Mouse (Mus musculus) hindbrain, embryonic 16.5 days (tissue): ENCODE results near the gene Elk4. TPM values are rescaled to one million over a fixed set of nuclear protein-coding genes. Genes with fewer than 3 reads are reported as not detected.

ENCODE experiments used
- ATAC-seq: fragments of 200-750 bp; cut with Nextera tagmentation; 2 replicates; pipeline ENCODE4 v1.8.0; 2017; ENCODE audit warnings: moderate TSS enrichment, moderate library complexity
- H3K27ac ChIP-seq: fragments of 300-500 bp; sonication (generic); 2 replicates; pipeline ENCODE4 v1.5.1; 2014; ENCODE audit warnings: low read depth, mild to moderate bottlenecking, control low read depth, low read length, moderate library complexity
- H3K27me3 ChIP-seq: fragments of 300-500 bp; sonication (generic); replicated peaks from 2 replicates; pipeline ENCODE4 v1.6.1; 2014; ENCODE audit warnings: low read length; ENCODE audit not compliant: control insufficient read depth, insufficient read depth
- H3K36me3 ChIP-seq: fragments of 300-500 bp; sonication (generic); 2 replicates; pipeline ENCODE4 v1.6.1; 2014; ENCODE audit warnings: mild to moderate bottlenecking, low read length, moderate library complexity, mixed read lengths; ENCODE audit not compliant: control insufficient read depth, insufficient read depth
- H3K4me1 ChIP-seq: fragments of 300-500 bp; sonication (generic); 2 replicates; pipeline ENCODE4 v1.6.1; 2014; ENCODE audit warnings: low read depth, low read length; ENCODE audit not compliant: control insufficient read depth, insufficient read depth
- H3K4me2 ChIP-seq: fragments of 300-500 bp; sonication (generic); 2 replicates; pipeline ENCODE4 v1.6.1; 2014; ENCODE audit warnings: mild to moderate bottlenecking, low read length, control low read depth, moderate library complexity
- H3K4me3 ChIP-seq: fragments of 300-500 bp; sonication (generic); 2 replicates; pipeline ENCODE4 v1.5.1; 2014; ENCODE audit warnings: mild to moderate bottlenecking, low read length, control low read depth, moderate library complexity
- H3K9ac ChIP-seq: fragments of 300-500 bp; sonication (generic); 2 replicates; pipeline ENCODE4 v1.6.1; 2014; ENCODE audit warnings: low read depth, mild to moderate bottlenecking, control low read depth, low read length, moderate library complexity
- H3K9me3 ChIP-seq: fragments of 300-500 bp; sonication (generic); 2 replicates; pipeline ENCODE4 v1.6.1; 2014; ENCODE audit warnings: mild to moderate bottlenecking, low read length, moderate library complexity; ENCODE audit not compliant: control insufficient read depth
- WGBS: fragments of 180-500 bp; shearing (Covaris S2); extraction: QIAGEN DNeasy Blood & Tissue Kit; methylation state at CpG from one replicate; pipeline ENCODE4 v1.1.7; 2014; 5-methylcytosine and 5-hydroxymethylcytosine counted together
- polyA plus RNA-seq: library from polyadenylated mRNA; unstranded; fragments of >200 nt; fragmentation: Nextera tagmentation; extraction: Ambion mirVana; gene quantifications from 2 replicates; pipeline ENCODE4 v1.2.1, GENCODE M21; 2015

Elk4 gene
- polyA plus RNA-seq, 1 experiment from 2014 or later, result 10.2 TPM

GRCm38 (mm10) chr1:132008881-132009644 lies 1.7 kb downstream of the Elk4 start:
- H3K27me3 ChIP-seq, result no peaks in the 10 kb centered on the region
- no peaks in the 10 kb centered on the region for H3K9me3 ChIP-seq
- ATAC-seq, result no peak
- 59% methylated on average over 8 of the region's 8 CpGs for WGBS
- peak overlapping the region; percentile 74 for H3K4me2 ChIP-seq
- H3K36me3 ChIP-seq, result no peaks in the 10 kb centered on the region
- no peak overlapping the region for H3K27ac ChIP-seq
- no peak overlapping the region; the same call in 1 of the 2 replicates for H3K9ac ChIP-seq
- peaks cover 17% of the 10 kb centered on the region for H3K4me1 ChIP-seq
- H3K4me3 ChIP-seq, result peak overlapping the region; percentile 88

GRCm38 (mm10) chr1:132010632-132011501 lies 3.5 kb downstream of the Elk4 start:
- Histone ChIP-seq H3K4me1 (peaks cover 17% of the 10 kb centered on the region), H3K27me3 (no peaks in the 10 kb centered on the region), H3K36me3 (peaks cover 10% of the 10 kb centered on the region), H3K9ac (no peak overlapping the region), H3K4me2 (no peak overlapping the region), H3K9me3 (no peaks in the 10 kb centered on the region), H3K27ac (no peak overlapping the region), H3K4me3 (no peak overlapping the region)
- WGBS, result 89% methylated on average over 17 of the region's 17 CpGs
- no peak for ATAC-seq

- H3K4me2 ChIP-seq, result no peak overlapping the region
- ATAC-seq, result no peak
These were observed 4.4 kb downstream of the Elk4 start for GRCm38 (mm10) chr1:132011785-132012184.

GRCm38 (mm10) chr1:132012861-132013260 lies 5.5 kb downstream of the Elk4 start:
- Histone ChIP-seq H3K9ac (no peak overlapping the region), H3K4me1 (peaks cover 12% of the 10 kb centered on the region), H3K27ac (no peak overlapping the region), H3K4me3 (no peak overlapping the region), H3K4me2 (no peak overlapping the region), H3K27me3 (no peaks in the 10 kb centered on the region), H3K36me3 (peaks cover 12% of the 10 kb centered on the region), H3K9me3 (no peaks in the 10 kb centered on the region)
- no peak for ATAC-seq
- WGBS, result 84% methylated on average over 8 of the region's 8 CpGs

More at GRCm38 (mm10) chr1:132011785-132012184, 4.4 kb downstream of the Elk4 start:
- Histone ChIP-seq H3K36me3 (peaks cover 10% of the 10 kb centered on the region), H3K9me3 (no peaks in the 10 kb centered on the region), H3K27me3 (no peaks in the 10 kb centered on the region), H3K9ac (no peak overlapping the region), H3K4me3 (no peak overlapping the region), H3K27ac (no peak overlapping the region), H3K4me1 (peaks cover 14% of the 10 kb centered on the region)
- WGBS, result 84% methylated on average over 2 of the region's 2 CpGs

GRCm38 (mm10) chr1:132014800-132015199 lies 7.4 kb downstream of the Elk4 start:
- H3K4me1 ChIP-seq, result no peaks in the 10 kb centered on the region; the same call in 1 of the 2 replicates
- H3K27ac ChIP-seq, result no peak overlapping the region
- no peak overlapping the region for H3K9ac ChIP-seq
- no peaks in the 10 kb centered on the region for H3K27me3 ChIP-seq
- no peak for ATAC-seq
- H3K4me2 ChIP-seq, result no peak overlapping the region
- H3K9me3 ChIP-seq, result no peaks in the 10 kb centered on the region
- WGBS, result 96% methylated on average over 1 of the region's 1 CpGs
- peaks cover 24% of the 10 kb centered on the region for H3K36me3 ChIP-seq
- H3K4me3 ChIP-seq, result no peak overlapping the region

GRCm38 (mm10) chr1:132016691-132017090 lies 9.3 kb downstream of the Elk4 start:
- no peaks in the 10 kb centered on the region for H3K4me1 ChIP-seq
- H3K4me2 ChIP-seq, result no peak overlapping the region
- no peak overlapping the region for H3K4me3 ChIP-seq
- no peaks in the 10 kb centered on the region for H3K9me3 ChIP-seq
- no peak for ATAC-seq
- H3K36me3 ChIP-seq, result peaks cover 31% of the 10 kb centered on the region
- no peaks in the 10 kb centered on the region for H3K27me3 ChIP-seq
- no peak overlapping the region for H3K9ac ChIP-seq
- H3K27ac ChIP-seq, result no peak overlapping the region
- 84% methylated on average over 1 of the region's 1 CpGs for WGBS

- Histone ChIP-seq H3K9me3 (no peaks in the 10 kb centered on the region), H3K27me3 (no peaks in the 10 kb centered on the region), H3K27ac (no peak overlapping the region), H3K36me3 (peaks cover 35% of the 10 kb centered on the region), H3K4me3 (no peak overlapping the region), H3K4me1 (no peaks in the 10 kb centered on the region), H3K9ac (no peak overlapping the region), H3K4me2 (no peak overlapping the region)
- ATAC-seq, result no peak
- 96% methylated on average over 7 of the region's 7 CpGs for WGBS
These were observed 12.5 kb downstream of the Elk4 start for GRCm38 (mm10) chr1:132019876-132020275.

GRCm38 (mm10) chr1:132022107-132022506 lies 14.7 kb downstream of the Elk4 start:
- Histone ChIP-seq H3K27ac (no peak overlapping the region), H3K36me3 (peaks cover 30% of the 10 kb centered on the region), H3K9ac (no peak overlapping the region), H3K4me1 (no peaks in the 10 kb centered on the region), H3K27me3 (no peaks in the 10 kb centered on the region), H3K4me3 (no peak overlapping the region), H3K9me3 (no peaks in the 10 kb centered on the region), H3K4me2 (no peak overlapping the region)
- WGBS, result 93% methylated on average over 3 of the region's 3 CpGs
- no peak for ATAC-seq
